ENCODE assay signal across 19 mouse cellular contexts in the genomic region with DNA sequence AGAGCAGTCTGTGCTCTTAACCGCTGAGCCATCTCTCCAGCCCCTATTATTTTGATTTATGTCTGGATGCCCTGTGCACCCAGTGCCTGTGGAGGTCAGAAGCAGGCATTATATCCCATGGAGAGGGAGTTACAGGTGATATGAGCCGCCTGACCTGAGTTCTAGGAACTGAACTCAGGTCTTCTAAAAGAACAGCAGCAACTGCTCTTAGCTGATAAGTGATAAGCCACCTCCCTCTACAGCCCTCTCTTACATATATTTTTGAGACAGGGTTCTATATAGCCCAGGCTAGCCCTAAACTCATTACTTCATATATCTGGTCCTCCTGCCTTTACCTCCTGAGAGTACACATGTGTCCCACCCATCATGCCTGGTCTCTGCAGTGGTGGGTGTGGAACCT.
DNase-seq lines count a peak whose midpoint lies in the region; ATAC-seq and TF ChIP-seq lines count a peak whose summit lies in the region.
"Had no signal": no experiment of that assay in that cellular context is flagged by ENCODE, and none has a peak within 500 bp of the region (broad histone marks: within the 10 kb centered on the region; RNA-seq: fewer than 3 reads in every experiment).

No protein-coding gene starts in this region.

- peak; percentile 73 for ATAC-seq in liver, embryonic 12.5 days
- ATAC-seq in liver, postnatal 0 days: no peak
- ATAC-seq in liver, embryonic 13.5 days (ENCODE audit: low read depth): peak; percentile 68
- ATAC-seq in liver, embryonic 14.5 days (ENCODE audit: insufficient read depth): peak; percentile 66; the same call in 1 of the 2 replicates
- ATAC-seq in liver, embryonic 16.5 days (ENCODE audit: low read depth): peak; percentile 43; the same call in 1 of the 2 replicates
- ATAC-seq: forebrain, embryonic 13.5 days; forebrain, embryonic 15.5 days had no signal

- peaks cover 34% of the 10 kb centered on the region for H3K27me3 ChIP-seq in liver, embryonic 12.5 days (replicated peaks)
- peaks cover 7% of the 10 kb centered on the region; the same call in 1 of the 2 replicates for H3K27me3 ChIP-seq in liver, postnatal 0 days (ENCODE audit: insufficient read depth, low read length)
- peaks cover 21% of the 10 kb centered on the region for H3K27me3 ChIP-seq in liver, embryonic 13.5 days
- H3K27me3 ChIP-seq in liver, embryonic 14.5 days (ENCODE audit: control insufficient read depth, insufficient read depth, low read length): no peaks in the 10 kb centered on the region
- no peaks in the 10 kb centered on the region for H3K27me3 ChIP-seq in liver, embryonic 16.5 days (ENCODE audit: control insufficient read depth, insufficient read depth, low read depth, low read length)
- H3K27me3 ChIP-seq: embryonic facial prominence, embryonic 12.5 days; forebrain, embryonic 15.5 days had no signal

- H3K9ac ChIP-seq in liver, embryonic 12.5 days: no peak overlapping the region
- no peak overlapping the region for H3K9ac ChIP-seq in liver, postnatal 0 days (replicated peaks)
- no peak overlapping the region for H3K9ac ChIP-seq in liver, embryonic 13.5 days
- H3K9ac ChIP-seq in liver, embryonic 14.5 days (replicated peaks): no peak overlapping the region
- no peak overlapping the region for H3K9ac ChIP-seq in liver, embryonic 16.5 days (ENCODE audit: low read depth, low read length)
- H3K9ac ChIP-seq: embryonic facial prominence, embryonic 12.5 days; forebrain, embryonic 13.5 days; forebrain, embryonic 15.5 days had no signal

- no peak for TF ChIP-seq CTCF in liver, postnatal 0 days (IDR thresholded peaks at IDR 0.05; ENCODE audit: low read depth)
- TF ChIP-seq CTCF in liver, embryonic 14.5 days (IDR thresholded peaks at IDR 0.05; ENCODE audit: low read depth): no peak

- no peak overlapping the region for H3K27ac ChIP-seq in liver, embryonic 12.5 days
- no peak overlapping the region for H3K27ac ChIP-seq in liver, postnatal 0 days (ENCODE audit: low read depth)
- H3K27ac ChIP-seq in liver, embryonic 13.5 days: no peak overlapping the region
- no peak overlapping the region for H3K27ac ChIP-seq in liver, embryonic 14.5 days
- no peak overlapping the region for H3K27ac ChIP-seq in liver, embryonic 16.5 days (ENCODE audit: low read length)
- H3K27ac ChIP-seq: embryonic facial prominence, embryonic 10.5 days; embryonic facial prominence, embryonic 12.5 days; forebrain, embryonic 13.5 days; forebrain, embryonic 15.5 days had no signal

- 44% methylated on average over 2 of the region's 2 CpGs for WGBS in liver, embryonic 12.5 days (ENCODE audit: insufficient replicate concordance)
- WGBS in liver, postnatal 0 days (ENCODE audit: insufficient replicate concordance): 63% methylated on average over 2 of the region's 2 CpGs
- 47% methylated on average over 2 of the region's 2 CpGs for WGBS in liver, embryonic 13.5 days (ENCODE audit: insufficient replicate concordance)
- WGBS in liver, embryonic 14.5 days (ENCODE audit: insufficient replicate concordance): 35% methylated on average over 2 of the region's 2 CpGs
- WGBS in liver, embryonic 16.5 days (ENCODE audit: insufficient replicate concordance): 43% methylated on average over 2 of the region's 2 CpGs

- H3K4me2 ChIP-seq in liver, embryonic 12.5 days: no peak overlapping the region
- H3K4me2 ChIP-seq in liver, postnatal 0 days (ENCODE audit: low read depth, low read length): no peak overlapping the region
- no peak overlapping the region for H3K4me2 ChIP-seq in liver, embryonic 13.5 days
- H3K4me2 ChIP-seq in liver, embryonic 14.5 days (ENCODE audit: low read depth): no peak overlapping the region
- no peak overlapping the region for H3K4me2 ChIP-seq in liver, embryonic 16.5 days (ENCODE audit: low read depth, low read length)
- H3K4me2 ChIP-seq: embryonic facial prominence, embryonic 12.5 days; forebrain, embryonic 13.5 days; forebrain, embryonic 15.5 days had no signal

- no peak overlapping the region for H3K4me3 ChIP-seq in liver, embryonic 12.5 days
- no peak overlapping the region for H3K4me3 ChIP-seq in liver, postnatal 0 days (ENCODE audit: low read depth, low read length)
- H3K4me3 ChIP-seq in liver, embryonic 13.5 days (replicated peaks): no peak overlapping the region
- no peak overlapping the region for H3K4me3 ChIP-seq in liver, embryonic 14.5 days (ENCODE audit: insufficient read depth in 1 of 2, low read depth in 2 of 2, low read length in 2 of 2)
- H3K4me3 ChIP-seq in liver, embryonic 16.5 days (ENCODE audit: low read depth, low read length): no peak overlapping the region
- H3K4me3 ChIP-seq: embryonic facial prominence, embryonic 10.5 days; embryonic facial prominence, embryonic 12.5 days; forebrain, embryonic 13.5 days; forebrain, embryonic 15.5 days had no signal

- no peaks in the 10 kb centered on the region for H3K36me3 ChIP-seq in liver, embryonic 12.5 days
- H3K36me3 ChIP-seq in liver, postnatal 0 days (replicated peaks; ENCODE audit: insufficient read depth, low read length): no peaks in the 10 kb centered on the region
- H3K36me3 ChIP-seq in liver, embryonic 13.5 days: no peaks in the 10 kb centered on the region
- H3K36me3 ChIP-seq in liver, embryonic 14.5 days (replicated peaks; ENCODE audit: control insufficient read depth, insufficient read depth, low read depth): no peaks in the 10 kb centered on the region
- H3K36me3 ChIP-seq in liver, embryonic 16.5 days (ENCODE audit: control insufficient read depth, insufficient read depth): no peaks in the 10 kb centered on the region
- H3K36me3 ChIP-seq: embryonic facial prominence, embryonic 10.5 days; embryonic facial prominence, embryonic 12.5 days; forebrain, embryonic 15.5 days had no signal

- DNase-seq in liver, postnatal 0 days: no peak
- DNase-seq in liver, embryonic 13.5 days: no peak
- DNase-seq in liver, embryonic 14.5 days (ENCODE audit: low read depth in 3 of 3, low spot score in 3 of 3): no peak
- DNase-seq in layer of hippocampus, adult 8-10 months (ENCODE audit: low spot score in 2 of 2): no peak
- DNase-seq in heart, adult 8-10 months (ENCODE audit: low spot score): no peak
- DNase-seq: adrenal gland, adult 2 months; adrenal gland, postnatal 10 days; adrenal gland, postnatal 36 days; cerebellum, adult 11-12 months; cerebellum, adult 2 months; cerebellum, adult 9-10 months; cerebellum, postnatal 10 days; cerebellum, postnatal 25 days had no signal

- peaks cover 9% of the 10 kb centered on the region for H3K9me3 ChIP-seq in liver, embryonic 12.5 days (replicated peaks)
- peaks cover 8% of the 10 kb centered on the region for H3K9me3 ChIP-seq in liver, postnatal 0 days (ENCODE audit: low read length)
- peaks cover 8% of the 10 kb centered on the region; the same call in 1 of the 2 replicates for H3K9me3 ChIP-seq in liver, embryonic 13.5 days (replicated peaks)
- H3K9me3 ChIP-seq in liver, embryonic 14.5 days (ENCODE audit: control insufficient read depth, low read length): peaks cover 3% of the 10 kb centered on the region
- peaks cover 7% of the 10 kb centered on the region; the same call in 1 of the 2 replicates for H3K9me3 ChIP-seq in liver, embryonic 16.5 days (replicated peaks; ENCODE audit: control insufficient read depth, low read length)
- H3K9me3 ChIP-seq: forebrain, embryonic 15.5 days had no signal

- H3K4me1 ChIP-seq in liver, embryonic 12.5 days: peaks cover 32% of the 10 kb centered on the region
- H3K4me1 ChIP-seq in liver, postnatal 0 days (ENCODE audit: insufficient read depth): no peaks in the 10 kb centered on the region
- peaks cover 28% of the 10 kb centered on the region for H3K4me1 ChIP-seq in liver, embryonic 13.5 days (replicated peaks)
- peaks cover 4 to 15% of the 10 kb centered on the region in 2 experiments for H3K4me1 ChIP-seq in liver, embryonic 14.5 days (replicated peaks; ENCODE audit: control insufficient read depth in 2 of 2, insufficient read depth in 2 of 2, low read length in 1 of 2)
- peaks cover 10% of the 10 kb centered on the region for H3K4me1 ChIP-seq in liver, embryonic 16.5 days (ENCODE audit: control insufficient read depth, low read depth, low read length)

- TF ChIP-seq EP300 in liver, postnatal 0 days (IDR thresholded peaks at IDR 0.05; ENCODE audit: low read depth): no peak
- no peak for TF ChIP-seq EP300 in liver, embryonic 14.5 days (IDR thresholded peaks at IDR 0.05; ENCODE audit: low read depth)
